ENCODE assay signal across 7 mouse cellular contexts in the genomic region with DNA sequence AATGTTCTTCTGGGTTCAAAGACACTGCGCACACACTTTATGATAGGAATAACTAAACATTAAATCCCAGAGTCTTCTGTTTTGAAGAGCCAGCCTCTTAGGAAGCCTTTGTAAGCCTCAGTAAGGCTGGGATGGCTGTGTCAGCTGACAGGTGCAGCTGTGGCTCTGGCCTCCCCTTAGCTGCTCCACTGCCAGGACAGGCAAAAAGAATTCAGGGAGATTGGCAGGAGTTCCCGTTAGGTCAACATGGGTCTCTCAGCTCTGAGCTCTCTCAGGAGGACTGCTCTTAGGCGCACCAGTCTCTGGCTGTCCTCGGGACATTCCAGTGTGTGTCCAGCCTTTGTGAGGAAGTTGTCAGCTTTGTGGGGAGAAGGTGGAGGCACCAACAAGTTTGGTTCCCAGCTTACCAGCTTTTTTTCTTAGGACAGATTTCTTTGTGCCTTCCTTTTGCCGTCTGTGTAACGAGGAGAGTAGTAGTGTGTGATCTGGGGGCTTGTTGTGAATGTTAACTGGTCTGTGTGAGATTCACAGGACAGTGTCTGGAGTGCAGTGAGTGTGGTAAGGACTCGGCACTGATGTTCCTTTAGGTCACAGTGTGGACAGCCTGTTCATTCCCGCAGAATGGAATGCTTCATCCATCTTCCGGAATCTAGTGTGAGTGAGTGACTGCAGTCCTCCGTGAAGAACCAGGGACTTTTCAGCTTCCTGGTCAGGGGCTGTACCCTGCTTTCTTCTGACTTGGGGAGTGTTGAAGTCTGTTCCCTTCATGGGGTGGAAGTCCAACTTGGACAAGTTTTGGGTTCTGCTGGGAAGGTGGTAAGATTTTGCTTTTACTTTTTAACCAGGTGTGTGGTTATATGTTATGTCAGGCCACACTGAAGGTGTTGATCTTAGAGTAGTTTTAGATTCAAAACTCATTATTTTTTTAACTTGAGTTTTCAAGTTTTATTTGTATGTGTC. TPM values are rescaled to one million over a fixed set of nuclear protein-coding genes. Genes with fewer than 3 reads are reported as not detected.
DNase-seq lines count a peak whose midpoint lies in the region; ATAC-seq lines count a peak whose summit lies in the region.

No protein-coding gene starts in this region.

- no peak overlapping the region for H3K9ac ChIP-seq in intestine, embryonic 16.5 days (ENCODE audit: low read depth, low read length)

- 41% methylated on average over 10 of the region's 10 CpGs for WGBS in intestine, embryonic 16.5 days

- peak; percentile 52 for DNase-seq in embryo, embryonic 11 days
- DNase-seq in gastrocnemius, postnatal 10 days, result peak; percentile 50
- peak; percentile 39 to 68 for DNase-seq in lung, postnatal 4 days
- no peak for DNase-seq in right cerebral cortex, postnatal 10 days (ENCODE audit: low spot score in 2 of 2)
- DNase-seq in spleen, postnatal 36 days (ENCODE audit: low spot score in 2 of 2), result no peak

- peaks cover 60% of the 10 kb centered on the region for H3K4me1 ChIP-seq in intestine, embryonic 16.5 days (ENCODE audit: control insufficient read depth, insufficient read depth, low read length)

- ATAC-seq in intestine, embryonic 16.5 days, result peak; percentile 26; the same call in 1 of the 2 replicates
- ATAC-seq in cerebellum, adult (ENCODE audit: insufficient number of reproducible peaks, low FRiP score, low TSS enrichment), result no peak

- no peaks in the 10 kb centered on the region for H3K9me3 ChIP-seq in intestine, embryonic 16.5 days (ENCODE audit: control insufficient read depth, low read length)

- no peaks in the 10 kb centered on the region for H3K27me3 ChIP-seq in intestine, embryonic 16.5 days (replicated peaks; ENCODE audit: control insufficient read depth, insufficient read depth, low read length)

- H3K4me3 ChIP-seq in intestine, embryonic 16.5 days (ENCODE audit: low read length), result no peak overlapping the region

- H3K36me3 ChIP-seq in intestine, embryonic 16.5 days (ENCODE audit: control insufficient read depth, insufficient read depth, low read length), result no peaks in the 10 kb centered on the region

- no peak overlapping the region for H3K4me2 ChIP-seq in intestine, embryonic 16.5 days (ENCODE audit: low read depth, low read length)

- peak overlapping the region; percentile 35; the same call in 1 of the 2 replicates for H3K27ac ChIP-seq in intestine, embryonic 16.5 days (ENCODE audit: low read length)

RNA-seq across cellular contexts. Expression of a gene that starts 12.9 kb away (rescaled TPM):
- 10 to 100 TPM; 32.0 to 42.1 TPM for total RNA-seq in gastrocnemius, postnatal 10 days (2021)
- polyA plus RNA-seq in intestine, embryonic 16.5 days (2015; fragmentation: Nextera tagmentation; extraction: Ambion mirVana), result 9.1 and 10.9 TPM in 2 replicates

Comparison
In these comparisons a context has a peak if more than half of its experiments do, and no peak if none do; other contexts are left out.
1. DNase-seq: peak in embryo, embryonic 11 days (single experiment), gastrocnemius, postnatal 10 days (single experiment) and lung, postnatal 4 days (2 of 2); none in right cerebral cortex, postnatal 10 days (0 of 2) and spleen, postnatal 36 days (0 of 2).